Mouse (Mus musculus): ENCODE results near the gene Dnmt1.

Gene Dnmt1

GRCm38 (mm10) chr9:20961557-20961956 lies 1.9 kb upstream of the Dnmt1 start:
- TF ChIP-seq GATA4 (IDR thresholded peaks at IDR 0.05; ENCODE audit: insufficient replicate concordance, low read length), result no peak

GRCm38 (mm10) chr9:20956989-20957388 lies 2.7 kb downstream of the Dnmt1 start:
- no peak for TF ChIP-seq GATA4 (IDR thresholded peaks at IDR 0.05; ENCODE audit: insufficient replicate concordance, low read length)

GRCm38 (mm10) chr9:20952520-20953227 lies 7.0 kb downstream of the Dnmt1 start:
- TF ChIP-seq GATA4 (IDR thresholded peaks at IDR 0.05; ENCODE audit: insufficient replicate concordance, low read length), result no peak

DNA sequence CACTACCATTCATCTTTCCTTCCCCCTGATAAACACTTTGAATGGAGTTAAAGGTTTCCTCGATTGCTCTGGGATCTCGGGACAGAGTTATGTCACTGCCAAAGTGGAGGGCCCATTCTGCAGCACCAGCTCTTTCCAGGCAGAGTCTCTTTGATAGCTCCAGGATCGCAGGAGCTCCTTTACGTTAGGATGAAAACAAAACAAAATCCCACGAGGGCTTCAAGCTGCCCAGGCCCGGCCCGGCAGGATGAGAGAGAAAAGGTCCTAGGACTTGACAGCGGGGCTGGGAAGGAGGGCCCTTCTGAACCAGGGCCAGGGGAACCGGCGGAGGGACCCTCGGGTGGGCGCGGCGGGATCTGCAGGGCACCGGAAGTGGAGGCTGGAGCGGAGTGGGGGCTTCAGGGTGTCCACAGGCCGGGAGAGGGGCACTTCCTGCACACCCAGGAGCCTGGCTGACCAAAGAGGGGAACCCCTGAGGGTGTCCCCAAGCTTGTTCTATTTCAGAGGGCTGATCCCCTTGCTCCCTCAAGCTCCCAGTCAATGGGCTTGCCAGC lies 7.6 kb downstream of the Dnmt1 start:
- no peak for TF ChIP-seq GATA4 (IDR thresholded peaks at IDR 0.05; ENCODE audit: insufficient replicate concordance, low read length)

GRCm38 (mm10) chr9:20951441-20951840 lies 8.2 kb downstream of the Dnmt1 start:
- no peak for TF ChIP-seq GATA4 (IDR thresholded peaks at IDR 0.05; ENCODE audit: insufficient replicate concordance, low read length)

DNA sequence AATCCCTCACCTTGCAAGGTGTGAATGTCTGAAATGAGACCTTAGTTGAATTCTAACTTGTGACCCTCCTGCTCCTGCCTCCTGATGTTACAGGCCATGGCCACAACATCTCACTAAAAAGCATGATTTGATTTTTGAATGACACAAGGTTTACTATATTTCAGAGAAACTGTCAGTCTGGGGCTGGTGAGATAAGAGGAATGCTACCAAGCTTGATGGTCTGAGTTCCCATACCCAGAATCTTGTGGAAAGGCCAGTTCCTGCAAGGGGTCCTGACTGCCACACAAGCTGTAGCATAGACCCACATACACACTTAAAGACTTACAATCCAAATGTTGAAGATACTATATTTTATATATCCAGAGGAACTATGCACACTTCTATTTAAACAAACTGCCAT lies 9.3 kb downstream of the Dnmt1 start:
- TF ChIP-seq GATA4 (IDR thresholded peaks at IDR 0.05; ENCODE audit: insufficient replicate concordance, low read length), result no peak

- TF ChIP-seq GATA4 (IDR thresholded peaks at IDR 0.05; ENCODE audit: insufficient replicate concordance, low read length), result no peak
Observed at GRCm38 (mm10) chr9:20946066-20946880, 13.4 kb downstream of the Dnmt1 start.

GRCm38 (mm10) chr9:20944697-20945370 lies 14.9 kb downstream of the Dnmt1 start:
- no peak for TF ChIP-seq GATA4 (IDR thresholded peaks at IDR 0.05; ENCODE audit: insufficient replicate concordance, low read length)

- TF ChIP-seq GATA4 (IDR thresholded peaks at IDR 0.05; ENCODE audit: insufficient replicate concordance, low read length), result no peak
Observed at GRCm38 (mm10) chr9:20943911-20944310, 15.8 kb downstream of the Dnmt1 start.

DNA sequence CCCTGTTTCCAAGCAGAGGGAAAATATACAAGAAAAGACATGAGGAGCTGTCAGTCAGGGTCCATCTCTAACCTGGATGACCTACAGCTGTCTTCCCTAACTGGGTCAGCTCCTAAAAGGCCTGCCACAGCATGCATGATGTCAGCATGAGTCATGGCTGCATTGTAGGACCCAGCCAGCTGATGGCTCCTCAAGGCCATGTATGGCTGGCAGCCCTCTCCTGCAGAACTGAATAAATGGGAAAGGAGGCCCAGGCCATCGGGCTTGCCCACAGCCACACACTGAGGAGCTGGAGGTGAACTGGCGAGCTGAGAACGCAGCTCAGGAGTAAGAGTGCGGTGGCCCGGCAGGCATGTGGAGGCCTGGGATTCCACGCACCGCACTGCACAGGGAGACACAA lies 16.3 kb downstream of the Dnmt1 start:
- TF ChIP-seq GATA4 (IDR thresholded peaks at IDR 0.05; ENCODE audit: insufficient replicate concordance, low read length), result no peak

GRCm38 (mm10) chr9:20923258-20923657 lies 36.4 kb downstream of the Dnmt1 start:
- no peak for TF ChIP-seq GATA4 (IDR thresholded peaks at IDR 0.05; ENCODE audit: insufficient replicate concordance, low read length)

GRCm38 (mm10) chr9:20916160-20916559 lies 43.5 kb downstream of the Dnmt1 start:
- TF ChIP-seq GATA4 (IDR thresholded peaks at IDR 0.05; ENCODE audit: insufficient replicate concordance, low read length), result no peak

DNA sequence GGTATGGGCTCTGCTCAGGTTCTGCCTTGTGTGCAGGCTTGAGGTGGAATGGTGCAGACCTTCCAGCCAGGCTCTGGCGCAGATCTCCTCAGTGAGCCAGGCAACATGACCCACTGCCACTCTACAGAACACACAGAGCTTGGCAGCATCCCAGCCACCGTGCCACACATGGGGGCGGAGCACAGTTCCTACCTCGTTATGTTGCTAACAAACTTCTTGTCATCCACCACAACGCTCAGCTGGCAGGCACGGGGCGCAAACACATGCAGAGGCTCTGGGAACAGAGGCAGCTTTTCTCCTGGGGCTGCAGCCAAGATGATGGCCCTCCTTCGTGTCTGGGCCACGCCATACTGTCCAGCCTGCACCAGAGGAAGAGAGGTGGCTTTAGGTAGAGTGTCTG lies 49.7 kb downstream of the Dnmt1 start:
- TF ChIP-seq GATA4 (IDR thresholded peaks at IDR 0.05; ENCODE audit: insufficient replicate concordance, low read length), result no peak

DNA sequence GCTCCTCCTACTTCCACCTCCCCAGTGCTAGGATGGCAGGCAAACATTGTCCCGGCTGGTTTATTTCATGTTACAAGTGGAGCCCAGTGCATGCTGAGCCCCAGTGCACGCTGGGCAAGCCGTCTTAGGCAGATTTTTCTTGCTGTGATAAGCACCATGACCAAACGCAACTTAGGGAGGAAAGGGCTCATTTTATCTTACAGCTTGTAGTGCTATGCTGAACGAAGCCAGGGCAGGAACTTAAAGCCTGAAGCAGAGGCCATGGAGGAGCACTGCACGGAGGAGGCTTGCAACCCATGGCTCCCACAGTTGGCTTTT lies 57.6 kb downstream of the Dnmt1 start:
- TF ChIP-seq GATA4 (IDR thresholded peaks at IDR 0.05; ENCODE audit: insufficient replicate concordance, low read length), result no peak

GRCm38 (mm10) chr9:20901466-20902173 lies 58.1 kb downstream of the Dnmt1 start:
- TF ChIP-seq GATA4 (IDR thresholded peaks at IDR 0.05; ENCODE audit: insufficient replicate concordance, low read length), result no peak

Data from liver, adult (tissue).